Mouse (Mus musculus) bone marrow macrophage, adult 2 months (primary cell): ENCODE data around the gene Tph2. TPM values are rescaled to one million over a fixed set of nuclear protein-coding genes. Genes with fewer than 3 reads are reported as not detected.
"Not testable (repeated sequence)": the region's sequence is repeated elsewhere in the genome, so short reads cannot be mapped to it uniquely, and the experiment has no call there.

Experiments used
- H3K27ac ChIP-seq: 2 replicates; pipeline ENCODE4 v1.5.1; 2012; ENCODE audit warnings: low read depth, low read length; ENCODE audit not compliant: insufficient read depth
- H3K4me1 ChIP-seq: 2 replicates; pipeline ENCODE4 v1.6.1; 2012; ENCODE audit warnings: low read length; ENCODE audit not compliant: control insufficient read depth, insufficient read depth
- H3K4me3 ChIP-seq: 2 replicates; pipeline ENCODE4 v1.5.1; 2012; ENCODE audit warnings: mild to moderate bottlenecking, low read length, moderate library complexity; ENCODE audit not compliant: insufficient read depth
- CTCF ChIP-seq: IDR thresholded peaks from 2 replicates; pipeline ENCODE4 v1.5.1; 2012; ENCODE audit warnings: low read depth, mild to moderate bottlenecking, low read length, moderate library complexity
- POLR2A ChIP-seq: IDR thresholded peaks from 2 replicates; pipeline ENCODE4 v1.6.1; 2012; ENCODE audit warnings: mild to moderate bottlenecking, low read depth, low read length, borderline replicate concordance
- polyA plus RNA-seq: library from polyadenylated mRNA; stranded (reverse); fragments of >200 nt; gene quantifications from 2 replicates; pipeline ENCODE4 v1.2.4, GENCODE M21; 2012; ENCODE audit not compliant: missing spikeins, insufficient read depth, insufficient read length

Tph2 gene
- polyA plus RNA-seq, 1 experiment = not detected

GRCm38 (mm10) chr10:115187390-115187789 lies 2.6 kb upstream of the Tph2 start:
- no peak overlapping the region for H3K27ac ChIP-seq
- H3K4me1 ChIP-seq = no peaks in the 10 kb centered on the region
- TF ChIP-seq CTCF (no peak), POLR2A (no peak)
- H3K4me3 ChIP-seq = no peak overlapping the region

GRCm38 (mm10) chr10:115181034-115181433 lies 3.8 kb downstream of the Tph2 start:
- Histone ChIP-seq H3K4me1 (peaks cover 3% of the 10 kb centered on the region), H3K4me3 (no peak overlapping the region), H3K27ac (no peak overlapping the region)
- TF ChIP-seq POLR2A (no peak), CTCF (no peak)

GRCm38 (mm10) chr10:115178019-115178418 lies 6.8 kb downstream of the Tph2 start:
- not testable (repeated sequence) for H3K4me1 ChIP-seq, H3K4me3 ChIP-seq, H3K27ac ChIP-seq

- TF ChIP-seq CTCF (no peak), POLR2A (no peak)
- Histone ChIP-seq H3K4me3 (no peak overlapping the region), H3K27ac (no peak overlapping the region), H3K4me1 (peaks cover 15% of the 10 kb centered on the region)
These were observed 9.2 kb downstream of the Tph2 start for GRCm38 (mm10) chr10:115175591-115175991.

GRCm38 (mm10) chr10:115173336-115173735 lies 11.5 kb downstream of the Tph2 start:
- no peak for TF ChIP-seq POLR2A
- Histone ChIP-seq H3K27ac (no peak overlapping the region), H3K4me1 (peaks cover 24% of the 10 kb centered on the region), H3K4me3 (no peak overlapping the region)

GRCm38 (mm10) chr10:115171351-115171818 lies 13.4 kb downstream of the Tph2 start:
- Histone ChIP-seq H3K4me3 (no peak overlapping the region), H3K4me1 (peaks cover 21% of the 10 kb centered on the region), H3K27ac (peak overlapping the region; percentile 66)
- TF ChIP-seq POLR2A = no peak
- TF ChIP-seq CTCF = no peak

GRCm38 (mm10) chr10:115170496-115171350 lies 14.1 kb downstream of the Tph2 start:
- TF ChIP-seq POLR2A (no peak), CTCF (no peak)
- H3K4me1 ChIP-seq = peaks cover 21% of the 10 kb centered on the region
- H3K27ac ChIP-seq = peak overlapping the region; percentile 66
- no peak overlapping the region for H3K4me3 ChIP-seq

- TF ChIP-seq CTCF = no peak
- TF ChIP-seq POLR2A = no peak
- no peak overlapping the region for H3K27ac ChIP-seq
- H3K4me3 ChIP-seq = no peak overlapping the region
- peaks cover 21% of the 10 kb centered on the region for H3K4me1 ChIP-seq
These were observed 15.4 kb downstream of the Tph2 start for GRCm38 (mm10) chr10:115169410-115169809.

- no peak overlapping the region for H3K4me3 ChIP-seq
- no peak overlapping the region for H3K27ac ChIP-seq
- TF ChIP-seq POLR2A = no peak
- TF ChIP-seq CTCF = no peak
- no peaks in the 10 kb centered on the region for H3K4me1 ChIP-seq
These were observed 24.5 kb downstream of the Tph2 start for GRCm38 (mm10) chr10:115160289-115160688.

- H3K27ac ChIP-seq = no peak overlapping the region
- no peak for TF ChIP-seq CTCF
- TF ChIP-seq POLR2A = no peak
These were observed 37.5 kb downstream of the Tph2 start for GRCm38 (mm10) chr10:115147308-115147707.

More at GRCm38 (mm10) chr10:115147308-115147707, 37.5 kb downstream of the Tph2 start:
- no peaks in the 10 kb centered on the region for H3K4me1 ChIP-seq
- no peak overlapping the region for H3K4me3 ChIP-seq
